Mouse (Mus musculus) limb, embryonic 12.5 days (tissue): ENCODE results near the gene Cdc5l. TPM values are rescaled to one million over a fixed set of nuclear protein-coding genes. Genes with fewer than 3 reads are reported as not detected.

Experiments
- ATAC-seq: fragments of 200-750 bp; cut with Nextera tagmentation; 2 replicates; pipeline ENCODE4 v1.8.0; 2017; ENCODE audit warnings: low read depth, moderate TSS enrichment; ENCODE audit not compliant: insufficient number of reproducible peaks, insufficient read depth, low FRiP score, low TSS enrichment
- H3K27ac ChIP-seq: fragments of 300-500 bp; sonication (generic); 2 replicates; pipeline ENCODE4 v1.5.1; 2016; ENCODE audit warnings: mild to moderate bottlenecking, moderate library complexity
- H3K27me3 ChIP-seq: fragments of 300-500 bp; sonication (generic); 2 replicates; pipeline ENCODE4 v1.6.1; 2016; ENCODE audit warnings: mild to moderate bottlenecking, moderate library complexity
- H3K36me3 ChIP-seq: fragments of 300-500 bp; sonication (generic); 2 replicates; pipeline ENCODE4 v1.6.1; 2016; ENCODE audit warnings: mild to moderate bottlenecking, moderate library complexity
- H3K4me1 ChIP-seq: fragments of 300-500 bp; sonication (generic); replicated peaks from 2 replicates; pipeline ENCODE4 v1.6.1; 2016
- H3K4me2 ChIP-seq: fragments of 300-500 bp; sonication (generic); 2 replicates; pipeline ENCODE4 v1.6.1; 2016; ENCODE audit warnings: mild to moderate bottlenecking, moderate library complexity
- H3K4me3 ChIP-seq: fragments of 300-500 bp; sonication (generic); replicated peaks from 2 replicates; pipeline ENCODE4 v1.5.1; 2016; ENCODE audit warnings: mild to moderate bottlenecking
- H3K9ac ChIP-seq: fragments of 300-500 bp; sonication (generic); replicated peaks from 2 replicates; pipeline ENCODE4 v1.6.1; 2016; ENCODE audit warnings: mild to moderate bottlenecking, moderate library complexity
- H3K9me3 ChIP-seq: fragments of 300-500 bp; sonication (generic); 2 replicates; pipeline ENCODE4 v1.6.1; 2016; ENCODE audit warnings: mild to moderate bottlenecking, moderate library complexity
- WGBS: fragments of 180-500 bp; shearing (Covaris S2); methylation state at CpG from one replicate; pipeline ENCODE4 v1.1.7; 2016; 5-methylcytosine and 5-hydroxymethylcytosine counted together
- polyA plus RNA-seq: library from polyadenylated mRNA; unstranded; fragments of >200 nt; fragmentation: Nextera tagmentation; extraction: Ambion mirVana; gene quantifications from 2 replicates; pipeline ENCODE4 v1.2.1, GENCODE M21; 2016

The Cdc5l gene
- polyA plus RNA-seq, 1 experiment from 2014 or later, result 79.8 TPM

- 37% methylated on average over 5 of the region's 5 CpGs for WGBS
- H3K9me3 ChIP-seq, result no peaks in the 10 kb centered on the region
- no peaks in the 10 kb centered on the region for H3K36me3 ChIP-seq
- H3K27ac ChIP-seq, result peak overlapping the region; percentile 72
- peaks cover 62% of the 10 kb centered on the region for H3K27me3 ChIP-seq
- no peak overlapping the region for H3K9ac ChIP-seq
- H3K4me3 ChIP-seq, result no peak overlapping the region
- peaks cover 27% of the 10 kb centered on the region for H3K4me1 ChIP-seq
- ATAC-seq, result no peak
- H3K4me2 ChIP-seq, result no peak overlapping the region; the same call in 1 of the 2 replicates
Measured at GRCm38 (mm10) chr17:45370535-45370934, 63.0 kb downstream of the Cdc5l start.

- H3K4me2 ChIP-seq, result no peak overlapping the region
- ATAC-seq, result no peak
- WGBS, result 63% methylated on average over 7 of the region's 7 CpGs
- H3K27me3 ChIP-seq, result peaks cover 67% of the 10 kb centered on the region
- H3K36me3 ChIP-seq, result no peaks in the 10 kb centered on the region
- no peak overlapping the region for H3K27ac ChIP-seq
- no peak overlapping the region for H3K9ac ChIP-seq
- no peaks in the 10 kb centered on the region for H3K9me3 ChIP-seq
- H3K4me3 ChIP-seq, result no peak overlapping the region
- H3K4me1 ChIP-seq, result peaks cover 5% of the 10 kb centered on the region
Measured at GRCm38 (mm10) chr17:45364871-45365270, 68.7 kb downstream of the Cdc5l start.

- no peaks in the 10 kb centered on the region for H3K9me3 ChIP-seq
- H3K36me3 ChIP-seq, result no peaks in the 10 kb centered on the region
- H3K27ac ChIP-seq, result no peak overlapping the region
- H3K9ac ChIP-seq, result no peak overlapping the region
- H3K27me3 ChIP-seq, result peaks cover 68% of the 10 kb centered on the region
- peaks cover 14% of the 10 kb centered on the region for H3K4me1 ChIP-seq
- no peak for ATAC-seq
- H3K4me3 ChIP-seq, result no peak overlapping the region
- H3K4me2 ChIP-seq, result no peak overlapping the region
- 90% methylated on average over 3 of the region's 3 CpGs for WGBS
Measured at GRCm38 (mm10) chr17:45360950-45361349, 72.6 kb downstream of the Cdc5l start.

- H3K27me3 ChIP-seq, result peaks cover 64% of the 10 kb centered on the region
- H3K9me3 ChIP-seq, result no peaks in the 10 kb centered on the region
- no peak overlapping the region for H3K27ac ChIP-seq
- no peak overlapping the region for H3K4me2 ChIP-seq
- no peak for ATAC-seq
- WGBS, result 10% methylated on average over 5 of the region's 5 CpGs
- H3K36me3 ChIP-seq, result no peaks in the 10 kb centered on the region
- H3K9ac ChIP-seq, result no peak overlapping the region
- H3K4me3 ChIP-seq, result no peak overlapping the region
- H3K4me1 ChIP-seq, result peaks cover 14% of the 10 kb centered on the region
Measured at GRCm38 (mm10) chr17:45359443-45359842, 74.1 kb downstream of the Cdc5l start.

DNA sequence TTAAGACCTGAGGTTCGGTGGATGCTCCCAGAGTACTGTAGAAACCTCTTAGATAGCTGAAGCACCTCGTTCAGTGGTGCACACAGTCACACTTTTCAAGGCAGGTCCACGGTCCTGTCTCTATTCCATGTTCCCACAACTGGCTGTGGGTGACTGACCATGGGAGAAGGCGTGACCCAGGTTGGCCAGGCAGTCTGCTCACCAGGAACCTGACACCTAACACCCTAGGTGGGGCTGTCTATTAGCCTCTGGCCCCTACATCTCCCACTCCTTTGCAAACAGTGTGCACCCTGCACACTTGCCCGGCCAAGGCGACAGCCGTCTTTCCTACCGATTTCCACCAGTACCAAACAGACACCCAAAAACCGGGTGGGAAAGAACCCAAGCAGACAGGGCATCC is 77.1 kb downstream of the Cdc5l start:
- H3K27me3 ChIP-seq, result peaks cover 46% of the 10 kb centered on the region
- no peaks in the 10 kb centered on the region for H3K9me3 ChIP-seq
- H3K9ac ChIP-seq, result no peak overlapping the region
- ATAC-seq, result no peak
- 78% methylated on average over 9 of the region's 9 CpGs for WGBS
- no peaks in the 10 kb centered on the region for H3K36me3 ChIP-seq
- H3K4me2 ChIP-seq, result no peak overlapping the region
- no peak overlapping the region for H3K4me3 ChIP-seq
- no peak overlapping the region for H3K27ac ChIP-seq
- peaks cover 14% of the 10 kb centered on the region for H3K4me1 ChIP-seq

DNA sequence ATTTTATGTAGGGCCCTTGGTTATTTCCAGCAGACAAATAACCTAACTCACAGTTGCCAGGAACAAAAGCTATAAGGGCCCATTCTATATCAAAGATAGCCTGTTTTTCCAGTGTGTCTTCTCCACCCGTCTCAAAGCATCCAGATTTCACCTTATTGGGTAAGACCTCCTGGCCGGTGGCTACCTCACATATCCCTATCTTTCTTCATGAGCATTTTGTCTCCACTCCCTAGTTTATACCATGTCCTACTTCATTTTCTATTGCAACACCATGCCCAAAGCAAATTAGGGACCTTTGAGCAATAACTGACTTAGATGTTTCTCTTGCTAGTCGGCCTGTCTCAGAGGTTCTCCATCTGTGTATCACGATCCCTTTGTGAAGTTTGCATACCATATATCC is 85.6 kb downstream of the Cdc5l start:
- no peak overlapping the region for H3K9ac ChIP-seq
- no peak overlapping the region for H3K4me2 ChIP-seq
- no peak overlapping the region for H3K27ac ChIP-seq
- H3K9me3 ChIP-seq, result peaks cover 12% of the 10 kb centered on the region
- WGBS, result 92% methylated on average over 4 of the region's 4 CpGs
- H3K4me1 ChIP-seq, result no peaks in the 10 kb centered on the region
- H3K36me3 ChIP-seq, result no peaks in the 10 kb centered on the region
- no peak for ATAC-seq
- no peak overlapping the region for H3K4me3 ChIP-seq
- H3K27me3 ChIP-seq, result peaks cover 11% of the 10 kb centered on the region

Other genes starting within 250 kb of the Cdc5l start
- gene Spats1, start 41.7 kb upstream of the Cdc5l start, polyA plus RNA-seq, result 0.83 and 1.1 TPM in 2 replicates
- gene Aars2, start 73.1 kb upstream of the Cdc5l start, polyA plus RNA-seq, result 25.0 and 27.7 TPM in 2 replicates
- 0.91 and 1.3 TPM in 2 replicates for gene Tcte1, start 89.7 kb upstream of the Cdc5l start, polyA plus RNA-seq
- 7.7 and 9.7 TPM in 2 replicates for gene Tmem151b, start 115.9 kb upstream of the Cdc5l start, polyA plus RNA-seq
- gene Nfkbie, start 122.0 kb upstream of the Cdc5l start, polyA plus RNA-seq, result 6.5 and 6.6 TPM in 2 replicates
- gene Slc35b2, start 130.1 kb upstream of the Cdc5l start, polyA plus RNA-seq, result 96.9 and 106 TPM in 2 replicates
- 1,474 and 1,563 TPM in 2 replicates for gene Hsp90ab1, start 139.5 kb upstream of the Cdc5l start, polyA plus RNA-seq
- 55.4 and 58.7 TPM in 2 replicates for gene Slc29a1, start 165.9 kb upstream of the Cdc5l start, polyA plus RNA-seq
- 15.8 and 16.4 TPM in 2 replicates for gene Mymx, start 168.4 kb upstream of the Cdc5l start, polyA plus RNA-seq
- gene Capn11, start 225.6 kb upstream of the Cdc5l start, polyA plus RNA-seq, result 0.65 and 0.83 TPM in 2 replicates